Mouse (Mus musculus) forebrain, embryonic 12.5 days (tissue): Measurements from ENCODE around the gene Tpd52l2. TPM values are rescaled to one million over a fixed set of nuclear protein-coding genes. Genes with fewer than 3 reads are reported as not detected.

Experiments used
- polyA plus RNA-seq: library from polyadenylated mRNA; unstranded; fragments of >200 nt; fragmentation: Nextera tagmentation; extraction: Ambion mirVana; gene quantifications from 2 replicates; pipeline ENCODE4 v1.2.1, GENCODE M21; 2016

Gene Tpd52l2
- polyA plus RNA-seq, 1 experiment from 2014 or later, result 133 TPM

Other genes with a start within 250 kb of the Tpd52l2 start
- gene Gmeb2, start 209.1 kb upstream of the Tpd52l2 start, polyA plus RNA-seq, result 22.3 and 24.2 TPM in 2 replicates
- gene Stmn3, start 182.6 kb upstream of the Tpd52l2 start, polyA plus RNA-seq, result 360 and 385 TPM in 2 replicates
- 59.1 and 67.3 TPM in 2 replicates for gene Rtel1, start 177.4 kb upstream of the Tpd52l2 start, polyA plus RNA-seq
- gene Zgpat, start 132.2 kb upstream of the Tpd52l2 start, polyA plus RNA-seq, result 62.4 and 69.5 TPM in 2 replicates
- 83.6 and 86.4 TPM in 2 replicates for gene Arfrp1, start 131.7 kb upstream of the Tpd52l2 start, polyA plus RNA-seq
- 33.9 and 34.5 TPM in 2 replicates for gene Lime1, start 117.1 kb upstream of the Tpd52l2 start, polyA plus RNA-seq
- gene Zbtb46, start 37.7 kb upstream of the Tpd52l2 start, polyA plus RNA-seq, result 14.4 and 16.1 TPM in 2 replicates
- gene Abhd16b, start 3.9 kb upstream of the Tpd52l2 start, polyA plus RNA-seq, result 0.10 TPM in 1 of 2 replicates, not detected in the other
- 129 and 134 TPM in 2 replicates for gene Dnajc5, start 23.3 kb downstream of the Tpd52l2 start, polyA plus RNA-seq
- 50.7 and 50.8 TPM in 2 replicates for gene Uckl1, start 87.8 kb downstream of the Tpd52l2 start, polyA plus RNA-seq
- 75.6 and 76.9 TPM in 2 replicates for gene Prpf6, start 94.7 kb downstream of the Tpd52l2 start, polyA plus RNA-seq
- gene Zfp512b, start 95.7 kb downstream of the Tpd52l2 start, polyA plus RNA-seq, result 70.9 and 74.5 TPM in 2 replicates
- 71.3 and 73.8 TPM in 2 replicates for gene Samd10, start 102.1 kb downstream of the Tpd52l2 start, polyA plus RNA-seq
- gene Gm29797, start 159.9 kb downstream of the Tpd52l2 start, polyA plus RNA-seq, result 0.28 TPM in 1 of 2 replicates, not detected in the other
- 14.1 and 15.2 TPM in 2 replicates for gene Sox18, start 174.5 kb downstream of the Tpd52l2 start, polyA plus RNA-seq
- gene Tcea2, start 183.2 kb downstream of the Tpd52l2 start, polyA plus RNA-seq, result 23.2 and 28.2 TPM in 2 replicates
- gene Rgs19, start 196.8 kb downstream of the Tpd52l2 start, polyA plus RNA-seq, result 47.5 and 47.6 TPM in 2 replicates
- gene Lkaaear1, start 201.3 kb downstream of the Tpd52l2 start, polyA plus RNA-seq, result not detected in 2 replicates
- gene Oprl1, start 217.9 kb downstream of the Tpd52l2 start, polyA plus RNA-seq, result 28.4 and 29.2 TPM in 2 replicates